Mouse (Mus musculus) midbrain, embryonic 14.5 days (tissue): Measurements from ENCODE around the gene Lmf2. TPM values are rescaled to one million over a fixed set of nuclear protein-coding genes. Genes with fewer than 3 reads are reported as not detected.

Experiments used
- ATAC-seq: fragments of 200-750 bp; cut with Nextera tagmentation; 2 replicates; pipeline ENCODE4 v1.8.0; 2017; ENCODE audit warnings: moderate number of reproducible peaks, moderate library complexity; ENCODE audit not compliant: low FRiP score, low TSS enrichment
- DNase-seq: peaks from one replicate; pipeline ENCODE4 v3.0.0-alpha.2; 2015
- H3K27ac ChIP-seq: fragments of 300-500 bp; sonication (generic); replicated peaks from 2 replicates; pipeline ENCODE4 v1.5.1; 2014; ENCODE audit warnings: mild to moderate bottlenecking, low read depth, low read length, moderate library complexity
- H3K27me3 ChIP-seq: fragments of 300-500 bp; sonication (generic); 2 replicates; pipeline ENCODE4 v1.6.1; 2014; ENCODE audit warnings: low read length, control low read depth, mixed read lengths; ENCODE audit not compliant: control insufficient read depth, insufficient read depth
- H3K36me3 ChIP-seq: fragments of 300-500 bp; sonication (generic); 2 replicates; pipeline ENCODE4 v1.6.1; 2014; ENCODE audit warnings: low read length, control low read depth; ENCODE audit not compliant: control insufficient read depth, insufficient read depth
- H3K4me1 ChIP-seq: fragments of 300-500 bp; sonication (generic); 2 replicates; pipeline ENCODE4 v1.6.1; 2014; ENCODE audit warnings: mild to moderate bottlenecking, antibody characterized with exemption, low read length, control low read depth; ENCODE audit not compliant: control insufficient read depth, insufficient read depth
- H3K4me2 ChIP-seq: fragments of 300-500 bp; sonication (generic); 2 replicates; pipeline ENCODE4 v1.6.1; 2014; ENCODE audit warnings: mild to moderate bottlenecking, low read length, moderate library complexity
- H3K4me3 ChIP-seq: fragments of 300-500 bp; sonication (generic); replicated peaks from 2 replicates; pipeline ENCODE4 v1.5.1; 2014; ENCODE audit warnings: low read depth, low read length
- H3K9ac ChIP-seq: fragments of 300-500 bp; sonication (generic); replicated peaks from 2 replicates; pipeline ENCODE4 v1.6.1; 2014; ENCODE audit warnings: mild to moderate bottlenecking, low read length, moderate library complexity
- H3K9me3 ChIP-seq: fragments of 300-500 bp; sonication (generic); 2 replicates; pipeline ENCODE4 v1.6.1; 2016; ENCODE audit warnings: low read length, control low read depth, mixed read lengths; ENCODE audit not compliant: control insufficient read depth
- WGBS: fragments of 180-500 bp; shearing (Covaris S2); extraction: QIAGEN DNeasy Blood & Tissue Kit; methylation state at CpG from one replicate; pipeline ENCODE4 v1.1.7; 2014; 5-methylcytosine and 5-hydroxymethylcytosine counted together
- microRNA-seq: library from miRNA; unstranded; fragments of <30 nt; microRNA quantifications from one replicate; pipeline ENCODE4, GENCODE M21; 2016
- polyA plus RNA-seq: library from polyadenylated mRNA; unstranded; fragments of >200 nt; fragmentation: Nextera tagmentation; extraction: Ambion mirVana; gene quantifications from 2 replicates; pipeline ENCODE4 v1.2.1, GENCODE M21; 2014

Gene Lmf2
- polyA plus RNA-seq, 1 experiment from 2014 or later, result 23.9 TPM

- WGBS, result 93% methylated on average over 13 of the region's 13 CpGs
- Histone ChIP-seq H3K27me3 (no peaks in the 10 kb centered on the region), H3K27ac (no peak overlapping the region), H3K4me3 (no peak overlapping the region), H3K4me1 (peaks cover 3% of the 10 kb centered on the region), H3K9me3 (no peaks in the 10 kb centered on the region), H3K9ac (no peak overlapping the region), H3K36me3 (peaks cover 54% of the 10 kb centered on the region), H3K4me2 (no peak overlapping the region)
- DNase-seq, result no peak
- ATAC-seq, result no peak
Observed at GRCm38 (mm10) chr15:89307461-89307860, 48.0 kb downstream of the Lmf2 start.

- WGBS, result 81% methylated on average over 1 of the region's 1 CpGs
- Histone ChIP-seq H3K9ac (no peak overlapping the region), H3K4me1 (peaks cover 3% of the 10 kb centered on the region), H3K36me3 (peaks cover 69% of the 10 kb centered on the region), H3K9me3 (no peaks in the 10 kb centered on the region), H3K27ac (no peak overlapping the region), H3K4me3 (no peak overlapping the region), H3K4me2 (no peak overlapping the region), H3K27me3 (no peaks in the 10 kb centered on the region)
- ATAC-seq (no peak), DNase-seq (no peak)
Observed at GRCm38 (mm10) chr15:89305966-89306365, 49.5 kb downstream of the Lmf2 start.

Small RNA genes lying within 50 kb of the gene (microRNA-seq; reads per million reads assigned to microRNA genes)
- gene Mir6959, result 0.88 reads per million

Other genes starting within 250 kb of the Lmf2 start
- 18.0 and 18.2 TPM in 2 replicates for gene Tubgcp6, start 232.5 kb downstream of the Lmf2 start, polyA plus RNA-seq
- 18.2 and 20.3 TPM in 2 replicates for gene Hdac10, start 227.0 kb downstream of the Lmf2 start, polyA plus RNA-seq
- gene Mapk12, start 215.0 kb downstream of the Lmf2 start, polyA plus RNA-seq, result 4.1 and 4.6 TPM in 2 replicates
- gene Mapk11, start 206.0 kb downstream of the Lmf2 start, polyA plus RNA-seq, result 23.7 and 27.9 TPM in 2 replicates
- gene Plxnb2, start 174.9 kb downstream of the Lmf2 start, polyA plus RNA-seq, result 86.4 and 107 TPM in 2 replicates
- gene Dennd6b, start 159.2 kb downstream of the Lmf2 start, polyA plus RNA-seq, result 85.2 and 117 TPM in 2 replicates
- 88.6 and 90.0 TPM in 2 replicates for gene Ppp6r2, start 144.1 kb downstream of the Lmf2 start, polyA plus RNA-seq
- 103 and 109 TPM in 2 replicates for gene Sbf1, start 40.3 kb downstream of the Lmf2 start, polyA plus RNA-seq
- not detected in 2 replicates for gene Adm2, start 32.9 kb downstream of the Lmf2 start, polyA plus RNA-seq
- gene Miox, start 21.3 kb downstream of the Lmf2 start, polyA plus RNA-seq, result not detected in 2 replicates
- 106 and 111 TPM in 2 replicates for gene Ncaph2, start 60 bp upstream of the Lmf2 start, polyA plus RNA-seq
- 12.2 and 20.7 TPM in 2 replicates for gene Sco2, start 18.2 kb upstream of the Lmf2 start, polyA plus RNA-seq
- gene Tymp, start 21.4 kb upstream of the Lmf2 start, polyA plus RNA-seq, result 2.7 and 3.0 TPM in 2 replicates
- gene Odf3b, start 23.6 kb upstream of the Lmf2 start, polyA plus RNA-seq, result 0.74 and 0.82 TPM in 2 replicates
- 0.08 TPM in 1 of 2 replicates, not detected in the other for gene Klhdc7b, start 29.3 kb upstream of the Lmf2 start, polyA plus RNA-seq
- gene Syce3, start 54.8 kb upstream of the Lmf2 start, polyA plus RNA-seq, result not detected in 2 replicates
- 0.97 and 1.5 TPM in 2 replicates for gene Cpt1b, start 70.2 kb upstream of the Lmf2 start, polyA plus RNA-seq
- 3.5 and 4.6 TPM in 2 replicates for gene C730034F03Rik, start 73.9 kb upstream of the Lmf2 start, polyA plus RNA-seq
- not detected in 2 replicates for gene Gm44502, start 74.0 kb upstream of the Lmf2 start, polyA plus RNA-seq
- 76.3 and 84.0 TPM in 2 replicates for gene Chkb, start 74.2 kb upstream of the Lmf2 start, polyA plus RNA-seq
- 57.6 and 61.6 TPM in 2 replicates for gene Mapk8ip2, start 98.3 kb upstream of the Lmf2 start, polyA plus RNA-seq
- gene Arsa, start 121.8 kb upstream of the Lmf2 start, polyA plus RNA-seq, result 16.0 and 21.7 TPM in 2 replicates
- gene Shank3, start 144.0 kb upstream of the Lmf2 start, polyA plus RNA-seq, result 9.9 and 11.5 TPM in 2 replicates
- gene Acr, start 212.7 kb upstream of the Lmf2 start, polyA plus RNA-seq, result 2.1 and 2.3 TPM in 2 replicates
- 82.6 and 88.4 TPM in 2 replicates for gene Rabl2, start 236.3 kb upstream of the Lmf2 start, polyA plus RNA-seq